Mouse (Mus musculus): ENCODE measurements around the gene Itga3.

DNA sequence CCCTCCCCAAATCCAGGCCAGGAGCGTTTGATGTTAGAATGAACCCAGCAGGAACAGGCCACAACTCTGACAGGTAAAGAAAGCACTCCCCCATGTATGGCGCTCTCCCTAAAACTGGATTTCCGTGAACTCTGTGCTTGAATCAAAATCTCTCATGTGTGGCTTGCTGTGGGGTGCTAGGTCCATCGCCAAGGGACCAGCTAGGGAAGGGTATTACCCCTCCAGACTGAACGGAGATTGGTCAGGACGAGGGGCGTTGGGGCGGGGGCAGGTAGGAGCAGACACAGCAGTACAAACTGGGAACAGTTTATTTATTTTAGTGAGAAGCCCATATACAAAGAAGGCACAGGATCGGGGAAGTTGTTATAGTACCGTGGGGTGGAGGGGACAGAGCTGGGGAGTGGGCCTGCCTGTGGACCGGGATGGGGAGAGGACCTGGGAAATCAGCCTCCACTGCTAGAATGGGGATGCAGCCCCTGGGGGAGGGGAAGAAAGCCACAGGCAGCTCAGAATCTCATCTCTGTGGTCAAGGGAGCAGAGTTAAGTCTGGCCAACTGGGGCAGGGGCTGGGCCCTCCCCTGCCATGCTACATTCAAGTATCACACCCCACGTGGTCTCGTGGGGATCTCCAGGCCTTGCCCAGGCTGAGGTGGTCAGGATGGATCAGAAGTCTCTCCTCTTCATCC lies 32.3 kb downstream of the Itga3 start:
- TF ChIP-seq CTCF (IDR thresholded peaks at IDR 0.05; ENCODE audit: borderline replicate concordance, insufficient read depth, low read depth, low read length) (no peak), POLR2A (IDR thresholded peaks at IDR 0.05; ENCODE audit: borderline replicate concordance, insufficient read depth, low read length) (no peak)

Measured in cerebellum, adult 2 months (tissue).